Mouse (Mus musculus): ENCODE data around the gene Cngb1. TPM values are rescaled to one million over a fixed set of nuclear protein-coding genes. Genes with fewer than 3 reads are reported as not detected.
"Not testable (repeated sequence)": the region's sequence is repeated elsewhere in the genome, so short reads cannot be mapped to it uniquely, and the experiment has no call there.

Cngb1 gene
- polyA plus RNA-seq, 1 experiment = not detected

GRCm38 (mm10) chr8:95242826-95243571 is 63.4 kb downstream of the Cngb1 start:
- H3K27me3 ChIP-seq (ENCODE audit: control insufficient read depth) = no peaks in the 10 kb centered on the region
- no peaks in the 10 kb centered on the region for H3K36me3 ChIP-seq (ENCODE audit: control insufficient read depth)
- TF ChIP-seq TAL1 (IDR thresholded peaks at IDR 0.05; ENCODE audit: low read length) = no peak
- no peak for TF ChIP-seq GATA1 (IDR thresholded peaks at IDR 0.05; ENCODE audit: low read length)
- no peak overlapping the region for H3K4me3 ChIP-seq (replicated peaks)
- no peaks in the 10 kb centered on the region for H3K9me3 ChIP-seq (ENCODE audit: control insufficient read depth, low read length)
- H3K4me1 ChIP-seq (ENCODE audit: control insufficient read depth) = peaks cover 8% of the 10 kb centered on the region

GRCm38 (mm10) chr8:95242099-95242825 is 64.1 kb downstream of the Cngb1 start:
- H3K36me3 ChIP-seq (ENCODE audit: control insufficient read depth) = no peaks in the 10 kb centered on the region
- no peaks in the 10 kb centered on the region for H3K9me3 ChIP-seq (ENCODE audit: control insufficient read depth, low read length)
- H3K27me3 ChIP-seq (ENCODE audit: control insufficient read depth) = no peaks in the 10 kb centered on the region
- peaks cover 8% of the 10 kb centered on the region for H3K4me1 ChIP-seq (ENCODE audit: control insufficient read depth)
- no peak overlapping the region for H3K4me3 ChIP-seq (replicated peaks)
- TF ChIP-seq GATA1 (IDR thresholded peaks at IDR 0.05; ENCODE audit: low read length) = no peak
- TF ChIP-seq TAL1 (IDR thresholded peaks at IDR 0.05; ENCODE audit: low read length) = no peak

GRCm38 (mm10) chr8:95235683-95236082 is 70.7 kb downstream of the Cngb1 start:
- Histone ChIP-seq H3K9me3 (ENCODE audit: control insufficient read depth, low read length) (peaks cover 3% of the 10 kb centered on the region; the same call in 1 of the 2 replicates), H3K4me3 (replicated peaks) (no peak overlapping the region), H3K27me3 (ENCODE audit: control insufficient read depth) (no peaks in the 10 kb centered on the region), H3K4me1 (ENCODE audit: control insufficient read depth) (peaks cover 2% of the 10 kb centered on the region; the same call in 1 of the 2 replicates), H3K36me3 (ENCODE audit: control insufficient read depth) (no peaks in the 10 kb centered on the region)
- TF ChIP-seq TAL1 (IDR thresholded peaks at IDR 0.05; ENCODE audit: low read length) (no peak), GATA1 (IDR thresholded peaks at IDR 0.05; ENCODE audit: low read length) (no peak)

GRCm38 (mm10) chr8:95230086-95230485 is 76.3 kb downstream of the Cngb1 start:
- H3K27me3 ChIP-seq (ENCODE audit: control insufficient read depth); H3K4me1 ChIP-seq (ENCODE audit: control insufficient read depth); H3K36me3 ChIP-seq (ENCODE audit: control insufficient read depth); H3K9me3 ChIP-seq (ENCODE audit: control insufficient read depth, low read length); H3K4me3 ChIP-seq (replicated peaks): not testable (repeated sequence)

- Histone ChIP-seq H3K4me1 (ENCODE audit: control insufficient read depth) (no peaks in the 10 kb centered on the region; the same call in 1 of the 2 replicates), H3K27me3 (ENCODE audit: control insufficient read depth) (no peaks in the 10 kb centered on the region), H3K4me3 (replicated peaks) (no peak overlapping the region), H3K36me3 (ENCODE audit: control insufficient read depth) (no peaks in the 10 kb centered on the region), H3K9me3 (ENCODE audit: control insufficient read depth, low read length) (no peaks in the 10 kb centered on the region)
- TF ChIP-seq GATA1 (IDR thresholded peaks at IDR 0.05; ENCODE audit: low read length) (no peak), TAL1 (IDR thresholded peaks at IDR 0.05; ENCODE audit: low read length) (no peak)
Measured at GRCm38 (mm10) chr8:95227151-95227468, 79.3 kb downstream of the Cngb1 start.

GRCm38 (mm10) chr8:95226251-95227150 is 79.9 kb downstream of the Cngb1 start:
- TF ChIP-seq TAL1 (IDR thresholded peaks at IDR 0.05; ENCODE audit: low read length) = no peak
- no peak for TF ChIP-seq GATA1 (IDR thresholded peaks at IDR 0.05; ENCODE audit: low read length)
- H3K27me3 ChIP-seq (ENCODE audit: control insufficient read depth) = no peaks in the 10 kb centered on the region
- no peaks in the 10 kb centered on the region for H3K9me3 ChIP-seq (ENCODE audit: control insufficient read depth, low read length)
- no peaks in the 10 kb centered on the region; the same call in 1 of the 2 replicates for H3K4me1 ChIP-seq (ENCODE audit: control insufficient read depth)
- no peaks in the 10 kb centered on the region for H3K36me3 ChIP-seq (ENCODE audit: control insufficient read depth)
- no peak overlapping the region for H3K4me3 ChIP-seq (replicated peaks)

- H3K36me3 ChIP-seq (ENCODE audit: control insufficient read depth) = no peaks in the 10 kb centered on the region
- H3K4me3 ChIP-seq (replicated peaks) = no peak overlapping the region
- H3K9me3 ChIP-seq (ENCODE audit: control insufficient read depth, low read length) = no peaks in the 10 kb centered on the region
- TF ChIP-seq GATA1 (IDR thresholded peaks at IDR 0.05; ENCODE audit: low read length) = no peak
- TF ChIP-seq TAL1 (IDR thresholded peaks at IDR 0.05; ENCODE audit: low read length) = no peak
- no peaks in the 10 kb centered on the region for H3K27me3 ChIP-seq (ENCODE audit: control insufficient read depth)
- H3K4me1 ChIP-seq (ENCODE audit: control insufficient read depth) = no peaks in the 10 kb centered on the region; the same call in 1 of the 2 replicates
Measured at GRCm38 (mm10) chr8:95223969-95224368, 82.4 kb downstream of the Cngb1 start.

- Histone ChIP-seq H3K4me3 (replicated peaks) (no peak overlapping the region), H3K27me3 (ENCODE audit: control insufficient read depth) (no peaks in the 10 kb centered on the region), H3K4me1 (ENCODE audit: control insufficient read depth) (no peaks in the 10 kb centered on the region; the same call in 1 of the 2 replicates), H3K36me3 (ENCODE audit: control insufficient read depth) (no peaks in the 10 kb centered on the region), H3K9me3 (ENCODE audit: control insufficient read depth, low read length) (no peaks in the 10 kb centered on the region)
- no peak for TF ChIP-seq TAL1 (IDR thresholded peaks at IDR 0.05; ENCODE audit: low read length)
- no peak for TF ChIP-seq GATA1 (IDR thresholded peaks at IDR 0.05; ENCODE audit: low read length)
Measured at GRCm38 (mm10) chr8:95221045-95221444, 85.3 kb downstream of the Cngb1 start.

GRCm38 (mm10) chr8:95220571-95220998 is 85.8 kb downstream of the Cngb1 start:
- Histone ChIP-seq H3K27me3 (ENCODE audit: control insufficient read depth) (no peaks in the 10 kb centered on the region), H3K4me3 (replicated peaks) (no peak overlapping the region), H3K4me1 (ENCODE audit: control insufficient read depth) (no peaks in the 10 kb centered on the region; the same call in 1 of the 2 replicates), H3K36me3 (ENCODE audit: control insufficient read depth) (no peaks in the 10 kb centered on the region), H3K9me3 (ENCODE audit: control insufficient read depth, low read length) (no peaks in the 10 kb centered on the region)
- TF ChIP-seq TAL1 (IDR thresholded peaks at IDR 0.05; ENCODE audit: low read length) (no peak), GATA1 (IDR thresholded peaks at IDR 0.05; ENCODE audit: low read length) (no peak)

All from erythroblast, embryonic 14.5 days (primary cell).